Mouse (Mus musculus): Measurements from ENCODE around the gene Grik3. TPM values are rescaled to one million over a fixed set of nuclear protein-coding genes. Genes with fewer than 3 reads are reported as not detected.

Grik3 gene
- total and polyA plus RNA-seq, 3 experiments: 0.30 to 0.37 (median 0.35) TPM

DNA sequence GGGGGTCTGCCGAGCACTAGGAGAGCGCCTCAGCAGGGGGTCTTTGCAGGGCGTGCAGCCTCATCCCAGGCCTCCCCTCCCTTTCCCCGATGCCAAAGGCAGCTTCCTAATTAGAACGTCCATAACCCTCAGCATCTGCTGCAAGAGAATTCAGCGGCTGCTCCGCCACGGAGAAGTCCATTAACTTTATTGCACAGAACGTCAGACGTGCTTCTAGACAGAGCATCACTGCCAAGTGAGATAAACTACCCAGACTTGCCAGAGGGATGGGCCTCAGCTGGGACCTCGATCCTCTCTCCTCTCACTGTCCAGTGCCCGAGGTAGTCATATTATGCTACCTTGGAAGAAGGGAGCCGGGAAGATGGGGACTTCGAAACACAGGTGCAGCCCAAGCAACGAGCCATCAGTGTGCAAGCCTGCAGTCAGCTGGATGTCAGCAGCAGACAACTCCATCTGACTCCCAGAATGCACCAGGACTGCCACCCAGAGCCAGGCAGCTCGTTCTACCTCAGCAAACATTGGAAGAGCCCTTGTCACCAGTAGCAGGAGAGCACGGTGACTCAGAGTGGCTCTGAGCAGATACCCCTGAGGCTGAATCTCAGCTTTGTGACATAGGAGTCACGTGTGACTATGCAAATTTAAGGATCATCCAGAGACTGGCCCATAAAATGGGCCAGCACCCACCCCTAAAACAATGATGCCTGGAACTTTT, 228.1 kb downstream of the Grik3 start:
- no peak for DNase-seq

DNA sequence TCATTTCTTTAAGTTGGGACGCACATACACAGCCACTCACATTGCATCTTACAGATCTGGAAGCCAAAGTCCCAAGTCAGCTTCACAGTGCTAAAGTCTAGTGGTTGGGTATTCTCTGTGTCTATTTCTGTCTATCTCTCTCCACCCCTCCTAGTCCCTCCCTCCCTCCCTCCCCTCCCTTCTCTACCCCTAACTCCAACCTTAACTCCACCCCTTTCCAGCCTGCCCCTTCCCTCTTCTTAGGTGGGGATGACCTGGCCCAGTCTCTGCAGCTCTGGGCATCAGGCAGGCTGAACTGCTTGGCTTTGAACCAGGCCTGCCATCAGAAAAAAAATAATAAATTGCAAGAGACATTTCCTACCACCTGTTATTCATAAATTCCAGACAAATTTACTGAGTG, 235.7 kb downstream of the Grik3 start:
- no peak for DNase-seq

DNA sequence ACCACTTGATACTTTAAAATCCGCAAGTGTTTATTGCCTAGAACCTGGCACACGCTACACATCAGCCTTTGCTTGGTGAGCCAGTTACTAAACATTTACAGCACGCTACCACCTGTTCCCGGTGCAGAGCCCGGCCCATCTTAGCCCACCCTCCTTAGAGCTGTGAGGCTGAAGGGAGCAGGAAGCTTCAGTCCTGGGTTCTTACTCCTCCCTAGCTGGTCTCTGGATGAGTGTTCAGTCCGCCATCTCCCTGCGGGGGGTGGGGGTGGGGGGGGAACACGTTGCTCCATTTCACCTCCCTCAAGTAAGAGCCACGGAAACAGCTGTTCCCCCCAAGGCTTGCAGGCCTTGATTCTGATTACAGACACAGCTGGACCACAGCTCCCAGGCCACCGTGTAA, 236.5 kb downstream of the Grik3 start:
- no peak for DNase-seq

DNA sequence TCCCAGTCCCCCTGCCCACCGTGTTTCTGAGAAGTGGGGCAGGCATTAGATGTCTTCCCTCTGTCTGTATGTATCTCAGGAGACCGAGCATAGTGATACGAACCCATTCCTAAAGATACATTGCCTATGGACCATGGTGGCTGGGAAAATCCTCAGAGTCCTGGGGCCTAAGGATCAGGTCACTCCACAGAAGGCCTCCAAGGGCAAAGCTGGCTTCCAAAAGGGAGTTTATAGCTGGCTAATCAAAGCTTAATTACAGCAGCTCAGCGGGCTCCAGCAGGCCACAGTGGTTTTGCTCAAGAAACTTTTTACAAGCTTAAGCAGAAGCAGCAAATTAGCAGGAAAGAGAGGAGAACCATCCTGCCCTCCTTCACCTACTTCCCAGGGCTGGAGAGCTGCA, 237.1 kb downstream of the Grik3 start:
- DNase-seq: no peak

DNA sequence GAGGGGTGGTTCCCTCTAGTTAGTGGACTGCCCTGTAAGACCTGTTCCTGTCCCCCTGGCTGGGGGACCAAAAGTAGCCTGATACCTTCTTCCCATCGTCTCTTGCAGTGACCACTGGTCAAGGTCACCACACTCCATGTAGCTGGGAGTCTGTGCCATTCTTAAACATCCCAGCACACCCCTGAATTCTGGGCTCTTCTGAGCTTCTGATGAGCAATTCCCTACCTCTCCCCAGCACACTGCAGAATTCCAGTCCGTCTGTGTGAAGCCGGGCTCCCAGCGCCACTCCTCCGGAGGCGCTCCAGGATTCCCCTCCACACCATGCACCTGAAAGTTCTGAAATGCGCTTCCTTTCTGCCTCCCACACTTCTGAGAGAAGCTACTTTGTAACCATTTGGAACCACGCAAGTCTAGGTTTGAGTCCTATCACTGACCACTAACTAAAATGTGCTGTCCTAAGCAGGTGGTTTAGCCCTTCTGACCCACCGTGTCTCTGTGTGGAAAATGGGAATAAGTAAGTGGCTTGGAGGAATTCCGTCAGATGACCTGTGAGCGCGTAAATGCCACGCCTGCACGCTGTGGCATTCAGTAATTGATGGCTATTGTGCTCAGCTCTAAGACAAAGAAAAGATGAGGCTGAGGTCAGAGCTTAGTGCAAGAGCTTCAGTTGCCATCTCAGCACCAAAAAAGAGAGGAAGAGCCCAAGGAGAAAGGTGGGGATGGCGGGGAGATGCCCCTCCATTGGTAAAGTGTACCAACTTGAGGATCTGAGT, 237.8 kb downstream of the Grik3 start:
- no peak for DNase-seq

DNA sequence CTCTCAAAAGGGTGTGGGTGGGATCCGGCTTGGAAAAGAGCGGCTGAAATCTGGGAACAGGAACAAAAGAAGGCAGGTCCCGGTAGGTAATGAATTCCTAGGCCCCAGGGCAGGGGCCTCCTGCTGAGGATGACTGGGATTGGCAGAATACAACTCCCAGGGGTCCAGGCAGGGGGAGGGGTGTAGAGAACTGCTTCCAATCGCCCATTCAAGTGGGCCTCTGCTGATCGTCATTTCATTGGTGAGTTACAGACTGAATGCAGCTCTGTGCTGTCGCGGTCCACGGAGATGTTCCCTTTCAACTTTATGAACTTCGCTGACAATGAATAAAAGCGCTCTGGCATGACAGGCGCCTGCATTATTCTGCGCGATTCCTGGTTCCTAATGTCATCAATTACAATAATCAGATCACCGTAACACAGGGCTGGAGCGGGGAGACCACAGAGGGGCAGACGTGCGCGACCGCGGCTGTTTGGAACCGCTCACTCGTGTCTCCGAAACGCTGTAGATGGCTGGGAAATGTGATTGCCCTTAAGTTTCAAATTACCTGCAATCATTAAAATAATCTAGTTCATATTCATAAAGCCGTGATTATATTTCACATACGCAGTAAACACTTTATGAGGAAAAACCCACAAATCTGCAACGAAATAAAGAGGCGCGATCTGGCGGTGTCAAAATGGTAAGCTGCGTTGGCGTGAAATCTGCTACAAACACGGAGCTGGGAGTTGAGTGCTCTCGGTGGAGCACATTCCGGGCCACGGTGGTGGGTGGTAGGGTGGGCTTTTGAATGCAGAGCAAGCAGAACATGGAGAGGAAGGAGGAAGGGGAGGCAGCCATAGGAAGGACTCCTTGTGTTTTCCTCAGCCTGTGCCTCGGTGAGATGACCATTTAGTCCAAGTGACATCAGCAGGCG, 239.1 kb downstream of the Grik3 start:
- DNase-seq: no peak

DNA sequence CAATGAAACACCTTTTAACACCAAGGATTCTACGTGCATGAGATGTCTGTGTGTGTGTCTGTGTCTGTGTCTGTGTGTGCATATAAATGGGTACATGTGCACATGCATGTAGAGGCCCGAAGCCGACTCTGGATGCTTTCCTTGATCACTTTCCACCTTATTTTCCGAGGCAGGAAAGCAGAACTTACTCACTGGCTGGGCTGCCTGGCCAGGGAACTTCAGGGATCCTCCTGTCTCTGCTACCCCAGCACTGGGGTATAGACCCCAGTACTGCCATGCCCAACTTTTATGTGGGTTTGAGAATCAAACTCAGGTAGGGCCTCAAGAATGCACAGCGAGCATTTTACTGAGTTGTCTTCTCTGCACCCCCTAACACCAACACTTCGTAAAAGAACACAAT, 240.3 kb downstream of the Grik3 start:
- DNase-seq: no peak

DNA sequence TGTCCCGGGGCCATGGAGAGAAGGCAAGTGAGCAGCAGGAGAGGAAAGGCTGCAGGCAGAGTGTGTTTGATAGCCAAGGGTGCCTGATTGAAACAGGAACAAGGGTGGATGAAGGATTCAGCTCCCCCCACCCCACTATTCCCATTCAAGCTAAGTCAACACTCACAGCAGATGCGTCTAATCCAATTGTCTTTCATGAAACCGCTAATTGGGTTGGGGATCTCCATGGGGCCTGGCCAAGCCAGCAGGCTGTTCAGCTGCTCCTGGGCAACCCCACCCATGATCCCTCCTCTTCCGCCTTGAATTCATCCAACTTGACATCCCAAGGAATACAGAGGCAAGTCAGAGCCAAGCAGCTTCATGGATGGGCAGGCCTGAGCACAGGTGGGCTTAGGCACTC, 246.3 kb downstream of the Grik3 start:
- DNase-seq: no peak

DNA sequence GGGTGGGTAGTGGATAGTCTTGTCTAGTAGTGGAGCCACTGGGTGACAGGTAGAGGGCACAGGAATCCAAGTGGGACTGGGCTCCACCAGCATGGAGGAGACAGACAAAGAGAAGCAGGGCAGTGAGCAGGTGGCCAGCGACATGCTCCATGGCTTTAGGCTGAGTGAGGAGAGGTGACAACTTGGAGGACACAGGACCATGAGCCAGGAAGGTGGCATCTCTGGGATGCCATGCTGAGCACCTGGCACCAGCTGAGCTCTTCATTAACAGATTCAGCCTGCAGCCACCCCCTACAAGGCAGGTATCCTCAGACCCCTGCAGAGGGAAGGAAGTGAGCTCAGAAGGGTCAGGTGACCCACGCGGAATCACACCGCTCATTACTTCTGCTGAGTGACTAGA, 248.3 kb downstream of the Grik3 start:
- DNase-seq: no peak

DNA sequence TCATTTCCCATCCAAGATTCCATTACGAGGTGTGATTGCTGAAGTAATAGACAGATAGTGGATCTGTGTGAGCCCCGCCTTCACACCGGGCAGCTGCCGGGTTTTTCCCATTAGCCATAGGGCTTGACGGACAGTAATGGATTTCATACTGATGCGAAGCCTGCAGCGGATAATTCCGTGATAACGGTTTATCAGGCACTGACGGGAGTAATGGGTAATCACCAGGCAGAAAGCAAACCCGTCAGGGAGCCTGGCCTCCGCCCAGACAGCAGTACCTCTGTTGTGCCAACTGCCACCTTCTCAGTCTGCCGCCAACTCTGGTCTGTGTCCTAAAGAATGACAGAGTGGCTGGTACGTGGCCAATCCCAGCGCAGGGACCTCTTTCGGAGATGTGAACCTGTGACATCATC, 251.7 kb downstream of the Grik3 start:
- DNase-seq: no peak

DNA sequence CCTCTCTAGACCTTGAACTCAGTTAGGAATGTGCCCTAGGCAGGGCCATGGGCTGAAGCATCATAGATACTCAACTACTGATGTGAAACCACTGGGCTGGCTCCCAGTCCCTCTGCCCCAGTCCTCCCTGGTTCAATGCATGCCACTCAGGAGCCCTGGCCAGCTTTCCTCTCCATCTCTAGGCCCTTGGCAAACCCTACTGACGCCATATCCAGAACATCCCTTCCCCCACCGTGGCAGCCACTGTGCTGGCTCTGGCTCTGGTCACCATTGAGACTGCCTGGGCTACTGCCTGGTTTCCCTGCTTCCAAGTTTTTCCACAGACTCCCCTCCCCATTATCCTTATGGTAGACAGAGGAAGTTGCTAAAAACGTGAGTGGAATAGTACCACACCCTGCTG, 255.4 kb downstream of the Grik3 start:
- no peak for DNase-seq

DNA sequence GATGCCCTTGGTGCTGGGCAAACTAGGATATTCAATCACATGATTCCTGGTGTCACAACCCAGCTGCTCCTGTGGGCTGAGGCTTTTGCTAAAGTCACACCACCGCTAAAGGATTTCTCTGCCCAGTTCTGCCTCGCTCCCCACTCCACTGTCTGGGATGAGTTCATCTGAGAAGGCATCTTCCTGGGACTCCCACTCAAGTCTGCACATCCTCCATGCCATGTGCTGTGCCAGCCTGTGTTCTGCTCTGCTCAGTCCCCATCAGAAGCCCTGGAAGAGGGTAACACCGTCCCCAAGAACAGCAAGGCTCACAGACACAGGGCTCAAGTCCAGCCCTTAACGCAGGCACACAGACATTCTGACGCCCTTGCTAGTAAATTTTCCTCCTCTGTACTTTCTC, 265.9 kb downstream of the Grik3 start:
- DNase-seq: no peak

DNA sequence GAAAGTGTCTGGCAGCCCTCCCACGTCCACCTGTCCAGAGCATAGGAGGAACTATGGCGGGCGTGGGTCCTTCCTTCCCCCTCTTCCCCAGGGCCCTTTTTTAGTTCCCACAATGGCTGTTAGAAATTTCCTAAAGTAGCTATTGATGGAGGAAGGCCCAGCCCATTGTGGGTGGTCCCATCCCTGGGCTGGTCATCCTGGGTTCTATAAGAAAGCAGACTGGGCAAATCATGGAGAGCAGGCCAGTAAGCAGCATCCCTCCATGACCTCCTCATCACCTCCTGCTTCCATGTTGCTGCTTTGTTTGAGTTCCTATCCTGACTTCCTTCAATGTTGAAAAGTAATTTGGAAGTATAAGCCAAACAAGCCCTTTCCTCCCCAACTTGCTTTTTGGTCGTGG, 269.8 kb downstream of the Grik3 start:
- DNase-seq: no peak

DNA sequence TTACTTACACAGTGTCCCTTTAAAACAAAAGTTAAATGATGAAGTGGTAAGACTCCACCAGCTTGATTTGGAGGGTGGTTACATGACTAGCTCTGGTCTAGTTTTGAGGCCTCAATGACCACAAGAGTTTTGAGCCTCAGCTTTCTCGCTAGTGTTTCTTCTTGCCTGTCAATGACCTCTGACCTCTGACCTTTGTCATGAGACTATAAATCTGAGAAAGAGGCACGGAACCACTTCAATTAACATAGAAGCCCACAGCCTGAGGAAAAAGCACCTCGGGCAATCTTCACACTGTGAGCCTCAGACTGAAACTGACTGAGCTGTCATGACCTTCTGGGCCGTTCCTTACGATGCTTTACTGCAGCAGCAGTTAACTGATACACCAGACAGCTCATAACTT, 272.6 kb downstream of the Grik3 start:
- no peak for DNase-seq

Small RNAs within 50 kb of the gene (microRNA-seq; reads per million reads assigned to microRNA genes)
- 0 reads per million in 2 experiments for gene Mir692-2
